Mouse (Mus musculus): Measurements from ENCODE around the gene 1700037H04Rik.

- no peak for TF ChIP-seq ZC3H11A (IDR thresholded peaks at IDR 0.05; ENCODE audit: borderline replicate concordance, low read depth, low read length)
- no peak for TF ChIP-seq ZNF384 (IDR thresholded peaks at IDR 0.05; ENCODE audit: low read depth, low read length)
- no peak for TF ChIP-seq CHD2 (IDR thresholded peaks at IDR 0.05; ENCODE audit: low read depth, low read length)
- TF ChIP-seq HCFC1 (IDR thresholded peaks at IDR 0.05; ENCODE audit: borderline replicate concordance, insufficient read depth, low read length): no peak
These were observed 31.2 kb downstream of the 1700037H04Rik start for GRCm38 (mm10) chr2:131128636-131129157.

All from ES-E14 (cell line).